Mouse (Mus musculus): Measurements from ENCODE around the gene 4933415A04Rik.

The 4933415A04Rik gene

DNA sequence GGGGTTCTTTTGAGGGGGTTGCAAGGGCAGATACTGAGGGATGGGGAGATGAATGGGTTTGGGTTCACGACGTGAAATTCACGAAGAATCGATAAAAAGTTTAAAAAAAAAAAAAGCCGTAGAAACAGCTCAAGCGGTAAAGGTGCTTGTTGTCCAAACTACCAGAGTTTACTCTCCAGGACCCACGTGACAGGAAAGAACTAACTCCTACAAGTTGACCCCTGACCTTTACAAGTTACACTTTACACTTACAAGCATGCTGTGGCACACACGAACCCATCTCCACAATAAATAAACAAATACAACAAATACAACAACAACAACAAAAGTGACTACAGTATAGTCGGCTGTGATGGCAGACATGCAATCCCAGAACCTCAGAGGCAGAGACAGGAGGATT, 44.8 kb downstream of the 4933415A04Rik start:
- in situ Hi-C loops (cut with MboI, MseI), result no loop called here

- in situ Hi-C loops (cut with MboI, MseI), result no loop called here
Observed at GRCm38 (mm10) chr11:43632566-43632965, 45.7 kb downstream of the 4933415A04Rik start.

- in situ Hi-C loops (cut with MboI, MseI), result no loop called here
Observed at GRCm38 (mm10) chr11:43633165-43633564, 46.3 kb downstream of the 4933415A04Rik start.

- in situ Hi-C loops (cut with MboI, MseI), result no loop called here
Observed at GRCm38 (mm10) chr11:43633658-43634401, 47.0 kb downstream of the 4933415A04Rik start.

DNA sequence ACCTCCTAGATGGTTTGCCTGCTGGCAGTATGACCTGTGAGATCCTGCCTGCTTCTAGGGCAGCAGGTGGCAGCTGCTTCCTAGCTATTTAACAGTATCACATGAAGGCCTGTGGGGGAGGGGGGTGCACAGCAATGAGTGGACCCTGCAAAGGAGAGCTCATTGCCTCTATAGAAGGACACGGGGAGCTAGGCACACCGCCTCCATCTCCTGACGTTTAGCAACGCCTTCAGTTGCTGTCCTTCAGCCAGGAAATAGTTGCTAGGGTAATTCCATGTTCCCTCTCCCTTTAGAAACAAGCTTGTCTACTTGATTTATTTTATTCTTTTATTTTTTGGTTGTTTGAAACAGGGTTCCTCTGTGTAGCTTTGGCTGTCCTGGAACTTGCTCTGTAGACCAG, 49.9 kb downstream of the 4933415A04Rik start:
- in situ Hi-C loops (cut with MboI, MseI), result no loop called here

- in situ Hi-C loops (cut with MboI, MseI), result no loop called here
Observed at GRCm38 (mm10) chr11:43638486-43638885, 51.6 kb downstream of the 4933415A04Rik start.
